In genomic region chr9:64042911-64043310, GRCm38 (mm10) we compare ENCODE assay signal across 29 mouse cellular contexts. TPM values are rescaled to one million over a fixed set of nuclear protein-coding genes. Genes with fewer than 3 reads are reported as not detected.
DNase-seq lines count a peak whose midpoint lies in the region; ATAC-seq lines count a peak whose summit lies in the region.
"Had no signal": no experiment of that assay in that cellular context is flagged by ENCODE, and none has a peak within 500 bp of the region (broad histone marks: within the 10 kb centered on the region; RNA-seq: fewer than 3 reads in every experiment).

No protein-coding gene starts in this region.

- 78% methylated on average over 4 of the region's 4 CpGs for WGBS in heart, embryonic 10.5 days
- WGBS in liver, embryonic 11.5 days: 81% methylated on average over 4 of the region's 4 CpGs
- WGBS in embryonic facial prominence, embryonic 10.5 days: 86% methylated on average over 4 of the region's 4 CpGs
- 78% methylated on average over 4 of the region's 4 CpGs for WGBS in liver, embryonic 16.5 days (ENCODE audit: insufficient replicate concordance)

- H3K36me3 ChIP-seq in heart, embryonic 10.5 days: no peaks in the 10 kb centered on the region
- H3K36me3 ChIP-seq in liver, embryonic 11.5 days (ENCODE audit: control insufficient read depth, insufficient read depth, low read length): no peaks in the 10 kb centered on the region
- H3K36me3 ChIP-seq in embryonic facial prominence, embryonic 10.5 days (replicated peaks): no peaks in the 10 kb centered on the region
- no peaks in the 10 kb centered on the region for H3K36me3 ChIP-seq in liver, embryonic 16.5 days (ENCODE audit: control insufficient read depth, insufficient read depth)
- H3K36me3 ChIP-seq: embryonic facial prominence, embryonic 13.5 days; forebrain, embryonic 10.5 days; forebrain, embryonic 15.5 days; neural tube, embryonic 15.5 days had no signal

- no peak overlapping the region for H3K9ac ChIP-seq in liver, embryonic 11.5 days (ENCODE audit: low read depth, low read length)
- no peak overlapping the region for H3K9ac ChIP-seq in liver, embryonic 16.5 days (ENCODE audit: low read depth, low read length)
- H3K9ac ChIP-seq: embryonic facial prominence, embryonic 13.5 days; forebrain, embryonic 15.5 days; hindbrain, embryonic 14.5 days; lung, embryonic 14.5 days; neural tube, embryonic 15.5 days had no signal

- no peaks in the 10 kb centered on the region for H3K9me3 ChIP-seq in heart, embryonic 10.5 days
- H3K9me3 ChIP-seq in liver, embryonic 11.5 days (ENCODE audit: control insufficient read depth, low read length): no peaks in the 10 kb centered on the region
- no peaks in the 10 kb centered on the region for H3K9me3 ChIP-seq in embryonic facial prominence, embryonic 10.5 days
- no peaks in the 10 kb centered on the region for H3K9me3 ChIP-seq in liver, embryonic 16.5 days (replicated peaks; ENCODE audit: control insufficient read depth, low read length)
- H3K9me3 ChIP-seq: embryonic facial prominence, embryonic 13.5 days; forebrain, embryonic 10.5 days; forebrain, embryonic 15.5 days; neural tube, embryonic 15.5 days had no signal

- no peak overlapping the region for H3K4me2 ChIP-seq in liver, embryonic 11.5 days
- H3K4me2 ChIP-seq in liver, embryonic 16.5 days (ENCODE audit: low read depth, low read length): no peak overlapping the region
- H3K4me2 ChIP-seq: embryonic facial prominence, embryonic 13.5 days; forebrain, embryonic 15.5 days; hindbrain, embryonic 14.5 days; lung, embryonic 14.5 days; neural tube, embryonic 15.5 days had no signal

- intact Hi-C loops in heart, postnatal 14 days (cut with DNase I): no loop called here

- ATAC-seq in liver, embryonic 11.5 days (replicated peaks; ENCODE audit: low FRiP score): no peak
- no peak for ATAC-seq in liver, embryonic 16.5 days (ENCODE audit: low read depth)
- ATAC-seq: forebrain, embryonic 15.5 days; intestine, postnatal 0 days had no signal

- H3K4me3 ChIP-seq in heart, embryonic 10.5 days: no peak overlapping the region
- no peak overlapping the region for H3K4me3 ChIP-seq in liver, embryonic 11.5 days (ENCODE audit: low read depth, low read length)
- H3K4me3 ChIP-seq in embryonic facial prominence, embryonic 10.5 days: no peak overlapping the region
- H3K4me3 ChIP-seq in liver, embryonic 16.5 days (ENCODE audit: low read depth, low read length): no peak overlapping the region
- H3K4me3 ChIP-seq: embryonic facial prominence, embryonic 13.5 days; forebrain, embryonic 10.5 days; forebrain, embryonic 15.5 days; neural tube, embryonic 15.5 days had no signal

- no peak for DNase-seq in heart, embryonic 10.5 days (ENCODE audit: low spot score)
- no peak for DNase-seq in heart, postnatal 14 days
- DNase-seq in liver, embryonic 11.5 days (ENCODE audit: low spot score): no peak
- no peak for DNase-seq in liver
- DNase-seq in embryonic facial prominence, embryonic 10.5 days (ENCODE audit: low spot score): no peak
- no peak for DNase-seq in adrenal gland, postnatal 36 days
- DNase-seq in ovary, postnatal 10 days (ENCODE audit: low spot score): no peak
- DNase-seq: adrenal gland, adult 8-10 months; cerebellum, adult 11 months; cerebellum, adult 9-10 months; embryo, embryonic 11 days; gastrocnemius, postnatal 25 days; heart, adult 18-20 months; kidney, postnatal 25 days; lung, embryonic 14.5 days; lung, postnatal 14 days; midbrain, embryonic 14.5 days; spleen, adult 18-20 months; thymus, adult 2 months; thymus, postnatal 4 days had no signal

- H3K27ac ChIP-seq in heart, embryonic 10.5 days: peak overlapping the region; percentile 92
- peak overlapping the region; percentile 98; the same call in 1 of the 2 replicates for H3K27ac ChIP-seq in liver, embryonic 11.5 days (ENCODE audit: low read depth, low read length)
- peak overlapping the region; percentile 35; the same call in 1 of the 2 replicates for H3K27ac ChIP-seq in embryonic facial prominence, embryonic 10.5 days (replicated peaks)
- peak overlapping the region; percentile 99 for H3K27ac ChIP-seq in liver, embryonic 16.5 days (ENCODE audit: low read length)
- H3K27ac ChIP-seq: embryonic facial prominence, embryonic 13.5 days; forebrain, embryonic 10.5 days; forebrain, embryonic 15.5 days; hindbrain, embryonic 14.5 days; neural tube, embryonic 15.5 days; stomach, postnatal 0 days had no signal

- no peaks in the 10 kb centered on the region for H3K27me3 ChIP-seq in heart, embryonic 10.5 days (ENCODE audit: insufficient read depth, poor library complexity, severe bottlenecking)
- H3K27me3 ChIP-seq in liver, embryonic 11.5 days (replicated peaks; ENCODE audit: control insufficient read depth, insufficient read depth, low read length): no peaks in the 10 kb centered on the region
- no peaks in the 10 kb centered on the region for H3K27me3 ChIP-seq in embryonic facial prominence, embryonic 10.5 days (replicated peaks; ENCODE audit: low read depth, poor library complexity, severe bottlenecking)
- no peaks in the 10 kb centered on the region for H3K27me3 ChIP-seq in liver, embryonic 16.5 days (ENCODE audit: control insufficient read depth, insufficient read depth, low read depth, low read length)
- H3K27me3 ChIP-seq: embryonic facial prominence, embryonic 13.5 days had no signal

- H3K4me1 ChIP-seq in heart, embryonic 10.5 days: peaks cover 76% of the 10 kb centered on the region
- H3K4me1 ChIP-seq in liver, embryonic 11.5 days (replicated peaks; ENCODE audit: control insufficient read depth, insufficient read depth, low read length): peaks cover 59% of the 10 kb centered on the region
- peaks cover 28% of the 10 kb centered on the region for H3K4me1 ChIP-seq in embryonic facial prominence, embryonic 10.5 days
- peaks cover 61% of the 10 kb centered on the region for H3K4me1 ChIP-seq in liver, embryonic 16.5 days (ENCODE audit: control insufficient read depth, low read depth, low read length)

RNA-seq across cellular contexts. Expression of gene Smad6, which starts 21.1 kb away (rescaled TPM):
- polyA plus RNA-seq in heart, embryonic 10.5 days (2016; fragmentation: Nextera tagmentation; extraction: Ambion mirVana): 29.4 and 47.2 TPM in 2 replicates
- 10 to 100 TPM; 13.6 to 15.5 TPM for total RNA-seq in heart, postnatal 14 days (2021)
- 10.1 and 11.1 TPM in 2 replicates for polyA plus RNA-seq in liver, embryonic 11.5 days (2014; fragmentation: Nextera tagmentation; extraction: Ambion mirVana)
- polyA plus RNA-seq in embryonic facial prominence, embryonic 10.5 days (2016; fragmentation: Nextera tagmentation; extraction: Ambion mirVana): 7.2 and 7.3 TPM in 2 replicates
- 1.3 and 1.9 TPM in 2 replicates for polyA plus RNA-seq in liver, embryonic 16.5 days (2015; fragmentation: Nextera tagmentation; extraction: Ambion mirVana)
- total RNA-seq in adrenal gland, postnatal 36 days (2021): 10 to 100 TPM in 1 of 2 experiments, 1 to 10 TPM in 1; 6.3 to 12.7 TPM
- total RNA-seq: CH12.LX had no signal

Comparison
In these comparisons a context has a peak if more than half of its experiments do, and no peak if none do; other contexts are left out.
1. H3K27ac ChIP-seq: peak in every context shown above with its lines; median percentile 99 in liver, embryonic 16.5 days; 98 in liver, embryonic 11.5 days; 92 in heart, embryonic 10.5 days; 35 in embryonic facial prominence, embryonic 10.5 days.